Mouse (Mus musculus): ENCODE results near the gene Ms4a8a. TPM values are rescaled to one million over a fixed set of nuclear protein-coding genes. Genes with fewer than 3 reads are reported as not detected.
A peak's percentile ranks its signal among the peaks of the same experiment; 100 is the strongest.

Ms4a8a gene
- polyA plus RNA-seq, 1 experiment, result 0.17 TPM

DNA sequence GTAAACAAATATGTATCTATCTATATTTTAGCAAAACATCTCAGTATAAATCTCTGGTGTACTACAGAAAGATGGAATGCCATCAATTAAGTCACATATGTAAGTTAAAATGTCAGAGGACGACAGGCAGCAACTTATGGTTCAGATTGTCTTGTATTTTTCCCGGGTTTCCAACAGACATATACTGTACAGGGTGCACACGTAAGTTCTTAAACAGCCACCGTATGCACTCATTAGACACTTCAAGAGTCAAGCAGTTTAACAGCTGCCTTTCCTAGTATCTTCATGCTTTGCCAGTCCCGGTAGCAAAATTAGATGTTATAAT, 36.3 kb downstream of the Ms4a8a start:
- TF ChIP-seq CEBPB (IDR thresholded peaks at IDR 0.05; ENCODE audit: insufficient read depth, poor library complexity, severe bottlenecking), result no peak
- no peak for TF ChIP-seq USF1 (IDR thresholded peaks at IDR 0.05; ENCODE audit: low read depth)
- no peak for TF ChIP-seq POLR2AphosphoS2 (IDR thresholded peaks at IDR 0.05; ENCODE audit: insufficient read length, low read depth)
- TF ChIP-seq SRF (IDR thresholded peaks at IDR 0.05; ENCODE audit: control insufficient read depth, insufficient read length, low read depth), result no peak
- TF ChIP-seq POLR2A (IDR thresholded peaks at IDR 0.05; ENCODE audit: insufficient read length, low read depth), result no peak
- TF ChIP-seq TCF3 (IDR thresholded peaks at IDR 0.05; ENCODE audit: insufficient read length, low read depth), result no peak
- no peak for TF ChIP-seq MAX (IDR thresholded peaks at IDR 0.05; ENCODE audit: low read depth)
- TF ChIP-seq E2F4 (IDR thresholded peaks at IDR 0.05; ENCODE audit: insufficient read depth), result no peak
- TF ChIP-seq MYOG (IDR thresholded peaks at IDR 0.05; ENCODE audit: control insufficient read depth in 1 of 3, insufficient read depth in 1 of 3, insufficient read length in 2 of 3, low read depth in 2 of 3), result no peak
- TF ChIP-seq MYOD1 (IDR thresholded peaks at IDR 0.05; ENCODE audit: control insufficient read depth in 1 of 3, insufficient read length in 2 of 3, low read depth in 2 of 3), result no peak
- TF ChIP-seq REST (IDR thresholded peaks at IDR 0.05; ENCODE audit: insufficient read depth, insufficient read length), result no peak
- TF ChIP-seq TCF12 (IDR thresholded peaks at IDR 0.05; ENCODE audit: insufficient read depth, poor library complexity, severe bottlenecking), result no peak

DNA sequence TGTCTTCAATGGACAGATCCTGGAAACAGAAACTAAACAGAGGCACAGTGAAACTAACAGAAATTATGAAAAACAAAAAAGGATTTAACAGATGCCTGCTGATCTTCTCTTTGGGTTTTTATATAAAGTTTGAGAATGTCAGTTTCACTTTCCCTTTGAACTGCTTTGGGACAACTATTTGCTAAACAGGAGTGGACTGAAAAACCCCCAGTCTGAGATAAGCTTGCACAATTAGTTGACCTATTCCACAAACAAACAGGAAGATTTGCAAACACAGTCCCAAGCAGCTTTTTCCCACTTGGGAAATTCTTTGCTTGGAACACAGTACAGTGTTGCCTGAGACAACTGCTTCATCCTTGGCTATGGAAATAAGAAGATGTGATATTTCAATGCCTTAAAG, 43.3 kb downstream of the Ms4a8a start:
- Histone ChIP-seq H3K27me3 (ENCODE audit: control insufficient read depth, insufficient read depth, insufficient read length) (no peaks in the 10 kb centered on the region), H3ac (ENCODE audit: control insufficient read depth, insufficient read length) (no peak overlapping the region), H3K36me3 (ENCODE audit: control insufficient read depth, insufficient read depth) (no peaks in the 10 kb centered on the region), H3K79me2 (ENCODE audit: control insufficient read depth, insufficient read depth) (no peaks in the 10 kb centered on the region), H3K4me2 (ENCODE audit: low read depth) (no peak overlapping the region), H3K4me3 (no peak overlapping the region)
- no peak for TF ChIP-seq TCF12 (IDR thresholded peaks at IDR 0.05; ENCODE audit: insufficient read depth, poor library complexity, severe bottlenecking)
- TF ChIP-seq MYOD1 (IDR thresholded peaks at IDR 0.05; ENCODE audit: control insufficient read depth in 1 of 3, insufficient read length in 2 of 3, low read depth in 2 of 3), result no peak
- TF ChIP-seq REST (IDR thresholded peaks at IDR 0.05; ENCODE audit: insufficient read depth, insufficient read length), result no peak
- TF ChIP-seq TCF3 (IDR thresholded peaks at IDR 0.05; ENCODE audit: insufficient read length, low read depth), result no peak
- no peak for TF ChIP-seq MYOG (IDR thresholded peaks at IDR 0.05; ENCODE audit: control insufficient read depth in 1 of 3, insufficient read depth in 1 of 3, insufficient read length in 2 of 3, low read depth in 2 of 3)
- TF ChIP-seq POLR2AphosphoS2 (IDR thresholded peaks at IDR 0.05; ENCODE audit: insufficient read length, low read depth), result no peak
- TF ChIP-seq E2F4 (IDR thresholded peaks at IDR 0.05; ENCODE audit: insufficient read depth), result no peak
- no peak for TF ChIP-seq SRF (IDR thresholded peaks at IDR 0.05; ENCODE audit: control insufficient read depth, insufficient read length, low read depth)
- no peak for TF ChIP-seq MAX (IDR thresholded peaks at IDR 0.05; ENCODE audit: low read depth)
- TF ChIP-seq USF1 (IDR thresholded peaks at IDR 0.05; ENCODE audit: low read depth), result no peak
- no peak for TF ChIP-seq POLR2A (IDR thresholded peaks at IDR 0.05; ENCODE audit: insufficient read length, low read depth)
- no peak for TF ChIP-seq CEBPB (IDR thresholded peaks at IDR 0.05; ENCODE audit: insufficient read depth, poor library complexity, severe bottlenecking)

More for the DNA sequence above, 36.3 kb downstream of the Ms4a8a start:
- Histone ChIP-seq H3K4me2 (ENCODE audit: low read depth) (peak overlapping the region; percentile 79), H3K4me3 (no peak overlapping the region), H3K27me3 (ENCODE audit: control insufficient read depth, insufficient read depth, insufficient read length) (no peaks in the 10 kb centered on the region), H3ac (ENCODE audit: control insufficient read depth, insufficient read length) (no peak overlapping the region), H3K79me2 (ENCODE audit: control insufficient read depth, insufficient read depth) (no peaks in the 10 kb centered on the region), H3K36me3 (ENCODE audit: control insufficient read depth, insufficient read depth) (no peaks in the 10 kb centered on the region)

DNA sequence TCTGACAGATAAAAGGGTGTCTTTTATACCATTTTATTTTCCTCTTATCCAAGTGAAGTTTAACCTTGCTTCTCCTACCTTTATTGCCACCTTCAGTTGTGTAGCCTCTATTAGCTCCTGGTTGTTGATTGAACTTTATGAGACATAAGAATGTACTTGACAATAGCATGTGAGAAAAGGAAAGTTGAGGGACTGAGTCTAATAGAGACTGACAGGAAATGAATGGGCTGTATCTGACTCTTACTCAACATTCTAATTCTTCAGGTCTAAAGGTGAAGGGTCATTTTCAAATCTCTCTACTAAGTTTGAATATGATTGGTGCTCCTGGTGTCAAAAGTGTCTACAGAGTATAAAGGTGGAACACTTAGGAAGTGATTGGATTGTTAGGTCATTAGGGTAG, 58.5 kb downstream of the Ms4a8a start:
- H3K36me3 ChIP-seq (ENCODE audit: control insufficient read depth, insufficient read depth), result no peaks in the 10 kb centered on the region
- no peak overlapping the region for H3K4me2 ChIP-seq (ENCODE audit: low read depth)
- H3K4me3 ChIP-seq, result no peak overlapping the region
- no peaks in the 10 kb centered on the region for H3K79me2 ChIP-seq (ENCODE audit: control insufficient read depth, insufficient read depth)
- no peak overlapping the region for H3ac ChIP-seq (ENCODE audit: control insufficient read depth, insufficient read length)
- TF ChIP-seq SRF (IDR thresholded peaks at IDR 0.05; ENCODE audit: control insufficient read depth, insufficient read length, low read depth) (no peak), MYOD1 (IDR thresholded peaks at IDR 0.05; ENCODE audit: control insufficient read depth in 1 of 3, insufficient read length in 2 of 3, low read depth in 2 of 3) (no peak)
- no peaks in the 10 kb centered on the region for H3K27me3 ChIP-seq (ENCODE audit: control insufficient read depth, insufficient read depth, insufficient read length)

DNA sequence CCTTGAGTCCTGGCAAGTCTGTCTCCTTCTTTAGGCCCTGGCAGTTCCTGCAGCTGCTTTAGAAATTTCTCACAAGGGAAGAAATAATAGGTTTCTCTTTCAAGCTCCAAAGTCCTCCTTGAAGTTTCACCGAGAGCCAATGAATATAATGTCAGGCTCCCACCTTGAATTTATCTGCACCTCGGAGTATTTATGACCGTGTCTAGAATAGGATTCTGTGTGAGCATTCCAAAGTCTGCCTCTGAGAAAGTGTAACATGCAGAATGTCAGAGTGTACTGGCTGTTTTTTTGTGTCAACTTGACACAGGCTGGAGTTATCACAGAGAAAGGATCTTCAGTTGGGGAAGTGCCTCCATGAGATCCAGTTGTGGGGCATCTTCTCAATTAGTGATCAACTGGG, 63.0 kb downstream of the Ms4a8a start, which contains the start of gene Ms4a18:
Gene Ms4a18 (minus strand): TSS at position 141 of the 400 bp plus-strand sequence.
- Histone ChIP-seq H3ac (ENCODE audit: control insufficient read depth, insufficient read length) (no peak within 1 kb of the TSS), H3K36me3 (ENCODE audit: control insufficient read depth, insufficient read depth) (no peaks in the 10 kb centered on the region), H3K27me3 (ENCODE audit: control insufficient read depth, insufficient read depth, insufficient read length) (no peaks in the 10 kb centered on the region), H3K79me2 (ENCODE audit: control insufficient read depth, insufficient read depth) (no peaks in the 10 kb centered on the region), H3K4me3 (no peak within 1 kb of the TSS), H3K4me2 (ENCODE audit: low read depth) (peak within 1 kb of the TSS; percentile 35)
- TF ChIP-seq SRF (IDR thresholded peaks at IDR 0.05; ENCODE audit: control insufficient read depth, insufficient read length, low read depth) (no peak), POLR2AphosphoS2 (IDR thresholded peaks at IDR 0.05; ENCODE audit: insufficient read length, low read depth) (no peak), TCF12 (IDR thresholded peaks at IDR 0.05; ENCODE audit: insufficient read depth, poor library complexity, severe bottlenecking) (no peak), POLR2A (IDR thresholded peaks at IDR 0.05; ENCODE audit: insufficient read length, low read depth) (no peak), E2F4 (IDR thresholded peaks at IDR 0.05; ENCODE audit: insufficient read depth) (no peak), MYOD1 (IDR thresholded peaks at IDR 0.05; ENCODE audit: control insufficient read depth in 1 of 3, insufficient read length in 2 of 3, low read depth in 2 of 3) (no peak), REST (IDR thresholded peaks at IDR 0.05; ENCODE audit: insufficient read depth, insufficient read length) (no peak), TCF3 (IDR thresholded peaks at IDR 0.05; ENCODE audit: insufficient read length, low read depth) (no peak), USF1 (IDR thresholded peaks at IDR 0.05; ENCODE audit: low read depth) (no peak), CEBPB (IDR thresholded peaks at IDR 0.05; ENCODE audit: insufficient read depth, poor library complexity, severe bottlenecking) (no peak), MYOG (IDR thresholded peaks at IDR 0.05; ENCODE audit: control insufficient read depth in 1 of 3, insufficient read depth in 1 of 3, insufficient read length in 2 of 3, low read depth in 2 of 3) (no peak), MAX (IDR thresholded peaks at IDR 0.05; ENCODE audit: low read depth) (no peak)

Other genes with a start within 250 kb of the Ms4a8a start
- 0.02 TPM for gene Slc15a3, start 241.4 kb downstream of the Ms4a8a start, polyA plus RNA-seq (2012; fragmentation: generic; extraction: Trizol)
- 118 TPM for gene Tmem132a, start 211.2 kb downstream of the Ms4a8a start, polyA plus RNA-seq (2012; fragmentation: generic; extraction: Trizol)
- gene Tmem109, start 199.1 kb downstream of the Ms4a8a start, polyA plus RNA-seq (2012; fragmentation: generic; extraction: Trizol), result 223 TPM
- gene Prpf19, start 185.9 kb downstream of the Ms4a8a start, polyA plus RNA-seq (2012; fragmentation: generic; extraction: Trizol), result 222 TPM
- 0.05 TPM for gene Zp1, start 160.5 kb downstream of the Ms4a8a start, polyA plus RNA-seq (2012; fragmentation: generic; extraction: Trizol)
- 0.10 TPM for gene Ptgdr2, start 143.9 kb downstream of the Ms4a8a start, polyA plus RNA-seq (2012; fragmentation: generic; extraction: Trizol)
- 33.1 TPM for gene Ccdc86, start 131.8 kb downstream of the Ms4a8a start, polyA plus RNA-seq (2012; fragmentation: generic; extraction: Trizol)
- gene Ms4a10, start 106.4 kb downstream of the Ms4a8a start, polyA plus RNA-seq (2012; fragmentation: generic; extraction: Trizol), result 0.30 TPM
- not detected for gene Ms4a15, start 87.9 kb downstream of the Ms4a8a start, polyA plus RNA-seq (2012; fragmentation: generic; extraction: Trizol)
- gene Ms4a18, start 63.1 kb downstream of the Ms4a8a start, polyA plus RNA-seq (2012; fragmentation: generic; extraction: Trizol), result 0.04 TPM
- gene 1700017D01Rik, start 49.8 kb upstream of the Ms4a8a start, polyA plus RNA-seq (2012; fragmentation: generic; extraction: Trizol), result not detected
- not detected for gene 1700025F22Rik, start 84.2 kb upstream of the Ms4a8a start, polyA plus RNA-seq (2012; fragmentation: generic; extraction: Trizol)
- gene Ms4a13, start 115.6 kb upstream of the Ms4a8a start, polyA plus RNA-seq (2012; fragmentation: generic; extraction: Trizol), result not detected
- gene Ms4a12, start 151.3 kb upstream of the Ms4a8a start, polyA plus RNA-seq (2012; fragmentation: generic; extraction: Trizol), result not detected
- not detected for gene Ms4a1, start 185.1 kb upstream of the Ms4a8a start, polyA plus RNA-seq (2012; fragmentation: generic; extraction: Trizol)
- gene Ms4a5, start 202.8 kb upstream of the Ms4a8a start, polyA plus RNA-seq (2012; fragmentation: generic; extraction: Trizol), result not detected
- gene Ms4a14, start 233.4 kb upstream of the Ms4a8a start, polyA plus RNA-seq (2012; fragmentation: generic; extraction: Trizol), result not detected

All from myocyte (in vitro differentiated cells).